Mouse (Mus musculus) midbrain, embryonic 14.5 days (tissue): ENCODE measurements around the gene Gm10160. TPM values are rescaled to one million over a fixed set of nuclear protein-coding genes. Genes with fewer than 3 reads are reported as not detected.

Experiments used
- ATAC-seq: fragments of 200-750 bp; cut with Nextera tagmentation; 2 replicates; pipeline ENCODE4 v1.8.0; 2017; ENCODE audit warnings: moderate number of reproducible peaks, moderate library complexity; ENCODE audit not compliant: low FRiP score, low TSS enrichment
- DNase-seq: peaks from one replicate; pipeline ENCODE4 v3.0.0-alpha.2; 2015
- H3K27ac ChIP-seq: fragments of 300-500 bp; sonication (generic); replicated peaks from 2 replicates; pipeline ENCODE4 v1.5.1; 2014; ENCODE audit warnings: mild to moderate bottlenecking, low read depth, low read length, moderate library complexity
- H3K27me3 ChIP-seq: fragments of 300-500 bp; sonication (generic); 2 replicates; pipeline ENCODE4 v1.6.1; 2014; ENCODE audit warnings: low read length, control low read depth, mixed read lengths; ENCODE audit not compliant: control insufficient read depth, insufficient read depth
- H3K36me3 ChIP-seq: fragments of 300-500 bp; sonication (generic); 2 replicates; pipeline ENCODE4 v1.6.1; 2014; ENCODE audit warnings: low read length, control low read depth; ENCODE audit not compliant: control insufficient read depth, insufficient read depth
- H3K4me1 ChIP-seq: fragments of 300-500 bp; sonication (generic); 2 replicates; pipeline ENCODE4 v1.6.1; 2014; ENCODE audit warnings: mild to moderate bottlenecking, antibody characterized with exemption, low read length, control low read depth; ENCODE audit not compliant: control insufficient read depth, insufficient read depth
- H3K4me2 ChIP-seq: fragments of 300-500 bp; sonication (generic); 2 replicates; pipeline ENCODE4 v1.6.1; 2014; ENCODE audit warnings: mild to moderate bottlenecking, low read length, moderate library complexity
- H3K4me3 ChIP-seq: fragments of 300-500 bp; sonication (generic); replicated peaks from 2 replicates; pipeline ENCODE4 v1.5.1; 2014; ENCODE audit warnings: low read depth, low read length
- H3K9ac ChIP-seq: fragments of 300-500 bp; sonication (generic); replicated peaks from 2 replicates; pipeline ENCODE4 v1.6.1; 2014; ENCODE audit warnings: mild to moderate bottlenecking, low read length, moderate library complexity
- H3K9me3 ChIP-seq: fragments of 300-500 bp; sonication (generic); 2 replicates; pipeline ENCODE4 v1.6.1; 2016; ENCODE audit warnings: low read length, control low read depth, mixed read lengths; ENCODE audit not compliant: control insufficient read depth
- WGBS: fragments of 180-500 bp; shearing (Covaris S2); extraction: QIAGEN DNeasy Blood & Tissue Kit; methylation state at CpG from one replicate; pipeline ENCODE4 v1.1.7; 2014; 5-methylcytosine and 5-hydroxymethylcytosine counted together
- polyA plus RNA-seq: library from polyadenylated mRNA; unstranded; fragments of >200 nt; fragmentation: Nextera tagmentation; extraction: Ambion mirVana; gene quantifications from 2 replicates; pipeline ENCODE4 v1.2.1, GENCODE M21; 2014

The Gm10160 gene
- polyA plus RNA-seq: not detected in 2 replicates

DNA sequence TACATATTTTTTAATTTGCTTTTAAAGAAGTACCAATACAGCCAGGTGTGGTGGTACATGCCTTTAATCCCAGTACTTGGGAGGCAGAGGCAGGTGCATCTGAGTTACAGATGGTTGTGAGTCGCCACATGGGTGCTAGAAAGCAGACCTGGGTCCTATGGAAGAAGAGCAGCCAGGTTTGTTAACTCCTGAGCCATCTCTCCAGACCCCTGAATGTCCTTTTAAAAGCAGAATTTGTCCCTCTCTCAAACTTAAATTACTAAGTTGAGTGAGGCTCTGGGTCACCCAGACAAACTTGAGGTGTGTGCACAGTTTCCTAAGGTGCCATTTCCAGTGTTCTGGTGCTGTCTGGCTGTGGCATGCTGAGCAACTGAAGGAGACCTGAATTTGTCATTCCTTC lies at the start of gene Gm10160:
Gene Gm10160, minus strand, starts transcription at position 101 of the 400 bp plus-strand sequence.
- no peak within 1 kb of the TSS for H3K4me3 ChIP-seq
- peaks cover 17% of the 10 kb centered on the region; the same call in 1 of the 2 replicates for H3K4me1 ChIP-seq
- ATAC-seq (no peak), DNase-seq (no peak)
- H3K27me3 ChIP-seq: peaks cover 12% of the 10 kb centered on the region; the same call in 1 of the 2 replicates
- WGBS: 79% methylated on average over 1 of the region's 1 CpGs
- no peaks in the 10 kb centered on the region for H3K9me3 ChIP-seq
- no peaks in the 10 kb centered on the region for H3K36me3 ChIP-seq
- H3K9ac ChIP-seq: no peak within 1 kb of the TSS
- H3K27ac ChIP-seq: no peak within 1 kb of the TSS
- H3K4me2 ChIP-seq: no peak within 1 kb of the TSS

DNA sequence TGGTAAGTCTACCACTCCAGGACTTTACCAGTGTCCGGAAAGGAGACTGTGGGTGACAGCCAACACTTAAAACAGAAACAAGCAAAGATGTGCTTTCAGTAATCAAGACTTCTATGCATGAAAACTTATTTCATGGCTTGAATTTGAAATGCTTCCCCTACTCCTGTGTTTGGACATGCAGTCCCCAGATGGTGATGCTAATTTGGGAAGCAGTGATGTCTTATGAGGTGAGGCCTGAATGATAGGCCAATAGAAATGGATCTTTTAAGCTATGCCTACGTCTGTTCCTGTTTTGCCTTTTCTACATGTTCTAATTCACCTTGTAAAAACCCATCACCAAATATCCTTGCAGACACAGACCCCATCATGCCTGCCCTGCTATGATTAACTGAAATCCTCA lies 49.3 kb upstream of the Gm10160 start:
- no peaks in the 10 kb centered on the region for H3K36me3 ChIP-seq
- H3K27me3 ChIP-seq: no peaks in the 10 kb centered on the region
- H3K4me1 ChIP-seq: no peaks in the 10 kb centered on the region
- DNase-seq (no peak), ATAC-seq (no peak)
- 93% methylated on average over 2 of the region's 2 CpGs for whole genome bisulfite sequencing
- H3K9ac ChIP-seq: no peak overlapping the region
- H3K9me3 ChIP-seq: no peaks in the 10 kb centered on the region
- no peak overlapping the region for H3K4me3 ChIP-seq
- no peak overlapping the region for H3K27ac ChIP-seq
- H3K4me2 ChIP-seq: no peak overlapping the region

- ATAC-seq: no peak
- WGBS: 80% methylated on average over 4 of the region's 4 CpGs
These were observed 48.5 kb upstream of the Gm10160 start for GRCm38 (mm10) chr7:81904094-81904493.

DNA sequence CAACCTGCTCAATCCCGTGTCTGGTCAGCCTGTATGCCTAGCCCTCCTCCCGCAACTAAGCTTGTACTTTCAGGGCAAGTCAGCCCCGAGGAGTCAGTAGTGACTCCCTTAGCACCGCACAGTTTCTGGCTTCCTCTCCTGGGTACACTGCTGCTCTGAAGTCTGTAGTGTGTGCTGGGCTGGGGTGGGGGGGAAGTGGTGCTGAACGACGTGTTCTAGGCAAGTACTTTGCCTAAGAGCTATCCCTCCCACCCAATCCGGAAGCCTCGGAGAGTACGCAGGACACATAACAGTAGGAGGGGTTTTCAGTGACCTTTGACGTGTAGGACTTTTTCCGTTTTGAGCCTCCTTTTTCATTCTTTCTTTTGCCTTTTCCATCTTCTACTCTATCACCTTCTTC lies 43.8 kb upstream of the Gm10160 start:
- Histone ChIP-seq H3K36me3 (peaks cover 32% of the 10 kb centered on the region), H3K27ac (no peak overlapping the region), H3K9ac (no peak overlapping the region), H3K4me1 (no peaks in the 10 kb centered on the region), H3K4me2 (no peak overlapping the region), H3K4me3 (no peak overlapping the region), H3K27me3 (no peaks in the 10 kb centered on the region), H3K9me3 (no peaks in the 10 kb centered on the region)
- WGBS: 87% methylated on average over 11 of the region's 11 CpGs
- no peak for ATAC-seq
- DNase-seq: no peak

More at GRCm38 (mm10) chr7:81904094-81904493, 48.5 kb upstream of the Gm10160 start:
- no peak overlapping the region for H3K4me2 ChIP-seq
- no peak overlapping the region for H3K27ac ChIP-seq
- no peak overlapping the region for H3K4me3 ChIP-seq
- H3K9me3 ChIP-seq: no peaks in the 10 kb centered on the region
- no peak overlapping the region for H3K9ac ChIP-seq
- H3K27me3 ChIP-seq: no peaks in the 10 kb centered on the region
- H3K4me1 ChIP-seq: no peaks in the 10 kb centered on the region
- DNase-seq: no peak
- peaks cover 5% of the 10 kb centered on the region for H3K36me3 ChIP-seq

DNA sequence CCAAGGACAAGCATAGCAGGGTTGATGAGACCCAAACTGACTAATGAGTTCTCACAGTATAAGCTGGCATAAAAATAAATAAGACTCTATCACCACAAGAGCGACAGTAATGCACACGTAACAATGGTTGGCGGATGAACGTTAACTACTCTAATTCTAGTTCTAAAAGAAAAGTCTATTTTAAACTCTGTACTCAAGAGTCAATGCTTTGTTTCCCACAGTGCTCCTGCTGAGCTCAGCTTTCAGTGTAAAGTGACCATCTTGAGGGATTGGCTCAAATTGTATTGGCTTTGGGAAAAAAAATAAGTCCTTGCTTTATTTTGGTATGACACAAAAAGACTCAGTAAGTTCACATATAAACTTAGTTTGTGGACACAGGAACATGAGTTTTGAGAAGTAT lies 29.5 kb upstream of the Gm10160 start:
- 73% methylated on average over 4 of the region's 4 CpGs for WGBS
- H3K27me3 ChIP-seq: no peaks in the 10 kb centered on the region

GRCm38 (mm10) chr7:81881600-81881999 lies 26.0 kb upstream of the Gm10160 start:
- ATAC-seq (no peak), DNase-seq (no peak)
- H3K4me3 ChIP-seq: no peak overlapping the region
- peaks cover 17% of the 10 kb centered on the region for H3K36me3 ChIP-seq
- no peak overlapping the region for H3K4me2 ChIP-seq
- no peak overlapping the region for H3K27ac ChIP-seq
- WGBS: 82% methylated on average over 3 of the region's 3 CpGs
- no peaks in the 10 kb centered on the region for H3K4me1 ChIP-seq
- H3K9ac ChIP-seq: no peak overlapping the region
- H3K27me3 ChIP-seq: no peaks in the 10 kb centered on the region
- H3K9me3 ChIP-seq: no peaks in the 10 kb centered on the region

More for the DNA sequence above, 29.5 kb upstream of the Gm10160 start:
- no peaks in the 10 kb centered on the region for H3K4me1 ChIP-seq
- H3K36me3 ChIP-seq: peaks cover 16% of the 10 kb centered on the region
- H3K27ac ChIP-seq: no peak overlapping the region
- DNase-seq: no peak
- no peak overlapping the region for H3K4me2 ChIP-seq
- no peak overlapping the region for H3K9ac ChIP-seq
- H3K9me3 ChIP-seq: no peaks in the 10 kb centered on the region
- no peak for ATAC-seq
- no peak overlapping the region for H3K4me3 ChIP-seq

- Histone ChIP-seq H3K4me1 (no peaks in the 10 kb centered on the region), H3K27me3 (no peaks in the 10 kb centered on the region), H3K4me2 (no peak overlapping the region), H3K4me3 (no peak overlapping the region), H3K9me3 (no peaks in the 10 kb centered on the region), H3K9ac (no peak overlapping the region), H3K36me3 (peaks cover 11% of the 10 kb centered on the region), H3K27ac (no peak overlapping the region)
- WGBS: 93% methylated on average over 4 of the region's 4 CpGs
- ATAC-seq (no peak), DNase-seq (no peak)
These were observed 25.2 kb upstream of the Gm10160 start for GRCm38 (mm10) chr7:81880797-81881196.

GRCm38 (mm10) chr7:81880286-81880685 lies 24.7 kb upstream of the Gm10160 start:
- Histone ChIP-seq H3K4me1 (no peaks in the 10 kb centered on the region), H3K4me2 (no peak overlapping the region), H3K9ac (no peak overlapping the region), H3K36me3 (peaks cover 7% of the 10 kb centered on the region; the same call in 1 of the 2 replicates), H3K27ac (no peak overlapping the region), H3K27me3 (no peaks in the 10 kb centered on the region), H3K9me3 (no peaks in the 10 kb centered on the region), H3K4me3 (no peak overlapping the region)
- whole genome bisulfite sequencing: 87% methylated on average over 5 of the region's 5 CpGs
- DNase-seq (no peak), ATAC-seq (no peak)

- Histone ChIP-seq H3K27me3 (no peaks in the 10 kb centered on the region), H3K36me3 (peaks cover 5% of the 10 kb centered on the region; the same call in 1 of the 2 replicates), H3K9ac (no peak overlapping the region), H3K9me3 (no peaks in the 10 kb centered on the region), H3K4me3 (no peak overlapping the region), H3K27ac (no peak overlapping the region), H3K4me2 (no peak overlapping the region), H3K4me1 (no peaks in the 10 kb centered on the region)
- WGBS: 89% methylated on average over 9 of the region's 9 CpGs
- ATAC-seq (no peak), DNase-seq (no peak)
These were observed 19.8 kb upstream of the Gm10160 start for GRCm38 (mm10) chr7:81875372-81875771.
